Mouse (Mus musculus) stomach, embryonic 14.5 days (tissue): ENCODE results near the gene Nfib. TPM values are rescaled to one million over a fixed set of nuclear protein-coding genes. Genes with fewer than 3 reads are reported as not detected.

Experiments used
- ATAC-seq: fragments of 200-750 bp; cut with Nextera tagmentation; 2 replicates; pipeline ENCODE4 v1.8.0; 2017; ENCODE audit warnings: low read depth, moderate TSS enrichment; ENCODE audit not compliant: insufficient number of reproducible peaks, insufficient read depth, low FRiP score
- H3K27ac ChIP-seq: fragments of 300-500 bp; sonication (generic); 2 replicates; pipeline ENCODE4 v1.5.1; 2014; ENCODE audit warnings: mild to moderate bottlenecking, low read length, moderate library complexity, mixed read lengths
- H3K27me3 ChIP-seq: fragments of 300-500 bp; sonication (generic); 2 replicates; pipeline ENCODE4 v1.6.1; 2014; ENCODE audit warnings: low read length, control low read depth, mixed read lengths; ENCODE audit not compliant: control insufficient read depth, insufficient read depth
- H3K36me3 ChIP-seq: fragments of 300-500 bp; sonication (generic); 2 replicates; pipeline ENCODE4 v1.6.1; 2014; ENCODE audit warnings: mild to moderate bottlenecking, control low read depth, low read length, moderate library complexity, mixed read lengths; ENCODE audit not compliant: control insufficient read depth, insufficient read depth
- H3K4me1 ChIP-seq: fragments of 300-500 bp; sonication (generic); 2 replicates; pipeline ENCODE4 v1.6.1; 2014; ENCODE audit warnings: low read length, control low read depth, mixed read lengths; ENCODE audit not compliant: control insufficient read depth, insufficient read depth
- H3K4me2 ChIP-seq: fragments of 300-500 bp; sonication (generic); replicated peaks from 2 replicates; pipeline ENCODE4 v1.6.1; 2014; ENCODE audit warnings: low read depth, low read length, control low read depth
- H3K4me3 ChIP-seq: fragments of 300-500 bp; sonication (generic); 2 replicates; pipeline ENCODE4 v1.5.1; 2014; ENCODE audit warnings: low read depth, low read length, control low read depth
- H3K9ac ChIP-seq: fragments of 300-500 bp; sonication (generic); replicated peaks from 2 replicates; pipeline ENCODE4 v1.6.1; 2014; ENCODE audit warnings: low read depth, mild to moderate bottlenecking, control low read depth, low read length, moderate library complexity, mixed read lengths
- H3K9me3 ChIP-seq: fragments of 300-500 bp; sonication (generic); 2 replicates; pipeline ENCODE4 v1.6.1; 2016; ENCODE audit warnings: low read depth, low read length, control low read depth; ENCODE audit not compliant: control insufficient read depth
- WGBS: fragments of 180-500 bp; shearing (Covaris S2); extraction: QIAGEN DNeasy Blood & Tissue Kit; methylation state at CpG from one replicate; pipeline ENCODE4 v1.1.7; 2014; 5-methylcytosine and 5-hydroxymethylcytosine counted together
- polyA plus RNA-seq: library from polyadenylated mRNA; unstranded; fragments of >200 nt; fragmentation: Nextera tagmentation; extraction: Ambion mirVana; gene quantifications from 2 replicates; pipeline ENCODE4 v1.2.1, GENCODE M21; 2014

Nfib gene
- polyA plus RNA-seq, 1 experiment from 2014 or later: 94.5 TPM

- Histone ChIP-seq H3K27me3 (no peaks in the 10 kb centered on the region), H3K9ac (no peak overlapping the region), H3K4me1 (peaks cover 6% of the 10 kb centered on the region; the same call in 1 of the 2 replicates), H3K27ac (no peak overlapping the region), H3K4me3 (no peak overlapping the region), H3K4me2 (no peak overlapping the region), H3K9me3 (no peaks in the 10 kb centered on the region), H3K36me3 (no peaks in the 10 kb centered on the region)
- no peak for ATAC-seq
- 84% methylated on average over 2 of the region's 2 CpGs for WGBS
Measured at GRCm38 (mm10) chr4:82246290-82246689, 459.3 kb downstream of the Nfib start.

Other genes with a start within 250 kb of the Nfib start
- 20.2 and 20.8 TPM in 2 replicates for gene Zdhhc21, start 154.2 kb upstream of the Nfib start, polyA plus RNA-seq
- 0.20 TPM in 1 of 2 replicates, not detected in the other for gene Cer1, start 179.4 kb upstream of the Nfib start, polyA plus RNA-seq